Mouse (Mus musculus): ENCODE measurements around the gene Rhog. TPM values are rescaled to one million over a fixed set of nuclear protein-coding genes. Genes with fewer than 3 reads are reported as not detected.
A peak's percentile ranks its signal among the peaks of the same experiment; 100 is the strongest.

Rhog gene
- polyA plus RNA-seq, 1 experiment from 2014 or later = 65.1 TPM

GRCm38 (mm10) chr7:102259716-102260479 is 4.0 kb upstream of the Rhog start:
- no peaks in the 10 kb centered on the region for H3K27me3 ChIP-seq (ENCODE audit: control insufficient read depth, insufficient read depth, low read length)
- H3K4me3 ChIP-seq (ENCODE audit: low read depth, low read length) = no peak overlapping the region
- 82% methylated on average over 10 of the region's 10 CpGs for WGBS
- H3K27ac ChIP-seq (ENCODE audit: low read length) = no peak overlapping the region
- H3K36me3 ChIP-seq (ENCODE audit: control insufficient read depth, insufficient read depth, low read length) = no peaks in the 10 kb centered on the region
- H3K4me2 ChIP-seq (replicated peaks; ENCODE audit: low read depth, low read length) = no peak overlapping the region
- H3K4me1 ChIP-seq (ENCODE audit: control insufficient read depth, insufficient read depth, low read length) = no peaks in the 10 kb centered on the region
- ATAC-seq (ENCODE audit: insufficient number of reproducible peaks, insufficient read depth, low FRiP score, low read depth) = no peak
- no peaks in the 10 kb centered on the region for H3K9me3 ChIP-seq (ENCODE audit: control insufficient read depth, low read depth, low read length)
- H3K9ac ChIP-seq (replicated peaks; ENCODE audit: low read depth, low read length) = no peak overlapping the region

- no peaks in the 10 kb centered on the region for H3K9me3 ChIP-seq (ENCODE audit: control insufficient read depth, low read depth, low read length)
- no peaks in the 10 kb centered on the region for H3K27me3 ChIP-seq (ENCODE audit: control insufficient read depth, insufficient read depth, low read length)
- H3K27ac ChIP-seq (ENCODE audit: low read length) = no peak overlapping the region
- H3K4me3 ChIP-seq (ENCODE audit: low read depth, low read length) = no peak overlapping the region
- no peaks in the 10 kb centered on the region for H3K4me1 ChIP-seq (ENCODE audit: control insufficient read depth, insufficient read depth, low read length)
- no peak overlapping the region for H3K9ac ChIP-seq (replicated peaks; ENCODE audit: low read depth, low read length)
- WGBS = 77% methylated on average over 3 of the region's 3 CpGs
- no peak for ATAC-seq (ENCODE audit: insufficient number of reproducible peaks, insufficient read depth, low FRiP score, low read depth)
- H3K4me2 ChIP-seq (replicated peaks; ENCODE audit: low read depth, low read length) = no peak overlapping the region
- no peaks in the 10 kb centered on the region for H3K36me3 ChIP-seq (ENCODE audit: control insufficient read depth, insufficient read depth, low read length)
Measured at GRCm38 (mm10) chr7:102258753-102259152, 2.9 kb upstream of the Rhog start.

GRCm38 (mm10) chr7:102258189-102258588 is 2.3 kb upstream of the Rhog start:
- Histone ChIP-seq H3K9ac (replicated peaks; ENCODE audit: low read depth, low read length) (no peak overlapping the region), H3K9me3 (ENCODE audit: control insufficient read depth, low read depth, low read length) (no peaks in the 10 kb centered on the region), H3K27me3 (ENCODE audit: control insufficient read depth, insufficient read depth, low read length) (no peaks in the 10 kb centered on the region), H3K4me2 (replicated peaks; ENCODE audit: low read depth, low read length) (no peak overlapping the region), H3K36me3 (ENCODE audit: control insufficient read depth, insufficient read depth, low read length) (no peaks in the 10 kb centered on the region), H3K27ac (ENCODE audit: low read length) (no peak overlapping the region), H3K4me3 (ENCODE audit: low read depth, low read length) (no peak overlapping the region), H3K4me1 (ENCODE audit: control insufficient read depth, insufficient read depth, low read length) (no peaks in the 10 kb centered on the region)
- ATAC-seq (ENCODE audit: insufficient number of reproducible peaks, insufficient read depth, low FRiP score, low read depth) = peak; percentile 63; the same call in 1 of the 2 replicates
- 14% methylated on average over 4 of the region's 4 CpGs for WGBS

GRCm38 (mm10) chr7:102256636-102257035 is 782 bp upstream of the Rhog start:
- no peaks in the 10 kb centered on the region for H3K27me3 ChIP-seq (ENCODE audit: control insufficient read depth, insufficient read depth, low read length)
- no peak for ATAC-seq (ENCODE audit: insufficient number of reproducible peaks, insufficient read depth, low FRiP score, low read depth)
- H3K9ac ChIP-seq (replicated peaks; ENCODE audit: low read depth, low read length) = no peak overlapping the region
- 83% methylated on average over 3 of the region's 3 CpGs for WGBS
- H3K9me3 ChIP-seq (ENCODE audit: control insufficient read depth, low read depth, low read length) = no peaks in the 10 kb centered on the region
- H3K4me1 ChIP-seq (ENCODE audit: control insufficient read depth, insufficient read depth, low read length) = no peaks in the 10 kb centered on the region
- H3K4me2 ChIP-seq (replicated peaks; ENCODE audit: low read depth, low read length) = no peak overlapping the region
- H3K36me3 ChIP-seq (ENCODE audit: control insufficient read depth, insufficient read depth, low read length) = no peaks in the 10 kb centered on the region
- H3K27ac ChIP-seq (ENCODE audit: low read length) = no peak overlapping the region
- H3K4me3 ChIP-seq (ENCODE audit: low read depth, low read length) = no peak overlapping the region

GRCm38 (mm10) chr7:102253631-102254030 is 2.2 kb downstream of the Rhog start:
- H3K27ac ChIP-seq (ENCODE audit: low read length) = no peak overlapping the region
- H3K9ac ChIP-seq (replicated peaks; ENCODE audit: low read depth, low read length) = no peak overlapping the region
- no peaks in the 10 kb centered on the region for H3K27me3 ChIP-seq (ENCODE audit: control insufficient read depth, insufficient read depth, low read length)
- no peak for ATAC-seq (ENCODE audit: insufficient number of reproducible peaks, insufficient read depth, low FRiP score, low read depth)
- H3K4me3 ChIP-seq (ENCODE audit: low read depth, low read length) = no peak overlapping the region
- H3K36me3 ChIP-seq (ENCODE audit: control insufficient read depth, insufficient read depth, low read length) = no peaks in the 10 kb centered on the region
- H3K4me2 ChIP-seq (replicated peaks; ENCODE audit: low read depth, low read length) = no peak overlapping the region
- H3K4me1 ChIP-seq (ENCODE audit: control insufficient read depth, insufficient read depth, low read length) = peaks cover 5% of the 10 kb centered on the region; the same call in 1 of the 2 replicates
- H3K9me3 ChIP-seq (ENCODE audit: control insufficient read depth, low read depth, low read length) = no peaks in the 10 kb centered on the region
- WGBS = 88% methylated on average over 1 of the region's 1 CpGs

- H3K4me2 ChIP-seq (replicated peaks; ENCODE audit: low read depth, low read length) = peak overlapping the region; percentile 83
- H3K4me3 ChIP-seq (ENCODE audit: low read depth, low read length) = peak overlapping the region; percentile 97
- peak overlapping the region; percentile 88 for H3K9ac ChIP-seq (replicated peaks; ENCODE audit: low read depth, low read length)
- peak overlapping the region; percentile 99 for H3K27ac ChIP-seq (ENCODE audit: low read length)
- ATAC-seq (ENCODE audit: insufficient number of reproducible peaks, insufficient read depth, low FRiP score, low read depth) = peak; percentile 78
- H3K9me3 ChIP-seq (ENCODE audit: control insufficient read depth, low read depth, low read length) = no peaks in the 10 kb centered on the region
- H3K4me1 ChIP-seq (ENCODE audit: control insufficient read depth, insufficient read depth, low read length) = peaks cover 29% of the 10 kb centered on the region
- no peaks in the 10 kb centered on the region for H3K36me3 ChIP-seq (ENCODE audit: control insufficient read depth, insufficient read depth, low read length)
- under 1% methylated on average over 33 of the region's 33 CpGs for WGBS
- H3K27me3 ChIP-seq (ENCODE audit: control insufficient read depth, insufficient read depth, low read length) = no peaks in the 10 kb centered on the region
Measured at GRCm38 (mm10) chr7:102250631-102251214, 5.1 kb downstream of the Rhog start.

GRCm38 (mm10) chr7:102249896-102250630 is 5.8 kb downstream of the Rhog start:
- Histone ChIP-seq H3K9me3 (ENCODE audit: control insufficient read depth, low read depth, low read length) (no peaks in the 10 kb centered on the region), H3K9ac (replicated peaks; ENCODE audit: low read depth, low read length) (peak overlapping the region; percentile 88), H3K27ac (ENCODE audit: low read length) (peak overlapping the region; percentile 99), H3K4me2 (replicated peaks; ENCODE audit: low read depth, low read length) (peak overlapping the region; percentile 83), H3K36me3 (ENCODE audit: control insufficient read depth, insufficient read depth, low read length) (no peaks in the 10 kb centered on the region), H3K4me3 (ENCODE audit: low read depth, low read length) (peak overlapping the region; percentile 97), H3K4me1 (ENCODE audit: control insufficient read depth, insufficient read depth, low read length) (peaks cover 35% of the 10 kb centered on the region), H3K27me3 (ENCODE audit: control insufficient read depth, insufficient read depth, low read length) (no peaks in the 10 kb centered on the region)
- peak; percentile 84 for ATAC-seq (ENCODE audit: insufficient number of reproducible peaks, insufficient read depth, low FRiP score, low read depth)
- WGBS = under 1% methylated on average over 43 of the region's 49 CpGs

GRCm38 (mm10) chr7:102249531-102249895 is 6.3 kb downstream of the Rhog start:
- ATAC-seq (ENCODE audit: insufficient number of reproducible peaks, insufficient read depth, low FRiP score, low read depth) = peak; percentile 12
- 0% methylated on average over 22 of the region's 23 CpGs for WGBS
- peak overlapping the region; percentile 99 for H3K27ac ChIP-seq (ENCODE audit: low read length)
- H3K27me3 ChIP-seq (ENCODE audit: control insufficient read depth, insufficient read depth, low read length) = no peaks in the 10 kb centered on the region
- no peaks in the 10 kb centered on the region for H3K9me3 ChIP-seq (ENCODE audit: control insufficient read depth, low read depth, low read length)
- no peaks in the 10 kb centered on the region for H3K36me3 ChIP-seq (ENCODE audit: control insufficient read depth, insufficient read depth, low read length)
- H3K4me1 ChIP-seq (ENCODE audit: control insufficient read depth, insufficient read depth, low read length) = peaks cover 36% of the 10 kb centered on the region
- peak overlapping the region; percentile 88 for H3K9ac ChIP-seq (replicated peaks; ENCODE audit: low read depth, low read length)
- peak overlapping the region; percentile 97 for H3K4me3 ChIP-seq (ENCODE audit: low read depth, low read length)
- H3K4me2 ChIP-seq (replicated peaks; ENCODE audit: low read depth, low read length) = peak overlapping the region; percentile 83

All from stomach, embryonic 14.5 days (tissue).